Mouse (Mus musculus) ovary, postnatal 10 days (tissue): Measurements from ENCODE around the gene Pptc7.

Source experiments
- DNase-seq: peaks from one replicate; pipeline ENCODE4 v3.0.0; 2022; ENCODE audit warnings: low spot score

The Pptc7 gene

GRCm38 (mm10) chr5:122334682-122335081 lies 50.5 kb downstream of the Pptc7 start:
- no peak for DNase-seq

- DNase-seq: no peak
Measured at GRCm38 (mm10) chr5:122336554-122337294, 52.6 kb downstream of the Pptc7 start.

GRCm38 (mm10) chr5:122342874-122343273 lies 58.7 kb downstream of the Pptc7 start:
- DNase-seq: no peak

- DNase-seq: no peak
Measured at GRCm38 (mm10) chr5:122343768-122344167, 59.6 kb downstream of the Pptc7 start.

GRCm38 (mm10) chr5:122344260-122344659 lies 60.1 kb downstream of the Pptc7 start:
- peak; percentile 35 for DNase-seq

DNA sequence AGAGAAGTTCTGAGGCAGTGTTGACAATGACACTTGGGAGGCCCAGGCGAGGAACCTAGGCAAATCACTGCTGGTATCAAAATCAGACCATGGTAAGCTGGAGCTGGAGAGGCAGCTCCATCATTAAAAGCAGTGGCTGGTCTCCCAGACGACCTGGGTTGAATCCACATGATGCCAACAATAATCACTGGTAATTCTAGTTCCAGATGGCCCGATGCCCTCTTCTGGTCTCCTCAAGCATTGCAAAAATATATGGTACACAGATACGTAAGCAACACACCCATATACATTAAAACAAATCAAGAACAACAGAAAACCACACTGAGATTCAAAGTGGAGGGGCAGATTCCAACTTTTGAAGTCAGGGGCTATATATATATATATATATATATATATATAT lies 61.6 kb downstream of the Pptc7 start:
- DNase-seq: no peak

DNA sequence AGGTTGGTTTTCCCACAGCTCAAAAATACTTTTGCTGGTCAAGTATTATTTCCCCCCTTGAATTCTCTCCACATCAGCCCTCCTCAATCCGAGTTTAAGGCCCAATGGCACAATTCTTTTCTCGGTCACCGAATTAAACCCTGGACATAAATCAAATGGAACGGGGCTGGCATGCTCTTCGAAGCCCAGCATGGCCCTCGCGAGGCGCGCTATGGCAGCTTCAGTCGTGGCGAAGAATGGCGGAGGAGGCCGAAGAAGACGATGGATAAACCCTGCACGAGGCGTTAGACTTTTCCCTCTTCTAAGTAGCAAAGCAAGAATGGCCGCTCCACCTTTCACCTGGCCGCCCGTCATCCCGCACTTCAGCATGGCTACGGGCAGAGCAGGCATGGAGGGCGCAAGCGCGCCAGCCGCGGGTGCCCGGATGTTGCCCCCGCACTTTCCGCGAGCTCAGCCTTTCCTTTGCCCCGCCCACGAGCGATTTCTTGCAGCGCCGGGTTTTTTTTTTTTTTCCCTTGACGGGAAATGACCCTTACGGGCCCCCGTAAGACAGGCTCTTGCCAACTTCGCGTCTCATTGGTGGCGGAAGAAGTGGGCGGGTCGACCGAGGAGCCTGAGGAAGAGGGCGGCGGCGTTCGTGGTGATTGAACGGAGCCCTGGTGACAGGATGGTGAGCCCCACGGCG lies 69.8 kb downstream of the Pptc7 start, which contains the start of the genes Rad9b and Vps29:
Gene Rad9b, minus strand, starts transcription at position 427 of the 685 bp plus-strand sequence.
Gene Vps29, plus strand, starts transcription at position 563 of the 685 bp plus-strand sequence.
- peak; percentile 97 for DNase-seq

GRCm38 (mm10) chr5:122354492-122355067 lies 70.4 kb downstream of the Pptc7 start:
- no peak for DNase-seq

DNA sequence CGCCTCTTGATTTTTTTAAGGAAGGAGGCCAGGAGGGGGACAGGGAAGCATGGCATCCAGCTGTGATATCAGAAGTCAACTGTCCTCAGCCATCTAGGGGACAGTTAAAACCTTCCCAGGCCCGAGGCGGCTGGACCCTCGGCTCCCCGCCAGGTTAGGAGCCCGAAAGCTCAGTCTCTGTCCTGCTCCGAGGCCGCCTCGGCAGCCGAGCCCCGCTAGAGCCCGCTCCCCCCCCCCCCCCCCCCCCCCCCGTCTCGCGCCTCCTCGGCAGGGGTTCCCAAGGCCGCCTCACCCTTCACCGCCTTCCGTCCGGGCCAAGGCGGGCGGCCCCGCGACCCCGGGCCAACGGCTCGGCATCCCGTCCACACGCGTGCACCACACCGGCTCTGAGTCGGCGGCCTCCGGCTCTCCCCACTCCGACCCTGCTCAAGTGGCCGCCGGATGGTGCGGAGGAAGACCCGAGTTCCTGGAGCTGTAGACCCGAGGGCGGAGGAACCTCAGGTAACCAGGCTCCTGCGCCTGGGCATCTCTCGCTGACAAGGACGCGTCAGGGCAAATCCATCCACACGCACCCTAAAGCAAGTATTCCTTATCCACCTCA lies 87.5 kb downstream of the Pptc7 start, which contains the start of gene Gpn3:
Gene Gpn3, plus strand, starts transcription at position 286 of the 601 bp plus-strand sequence.
- DNase-seq: peak; percentile 16

- DNase-seq: peak; percentile 98
Measured at GRCm38 (mm10) chr5:122372192-122372769, 88.1 kb downstream of the Pptc7 start, which contains the start of gene Fam216a. Gene Fam216a, minus strand, starts transcription at chr5:122372364.

GRCm38 (mm10) chr5:122372878-122373277 lies 88.7 kb downstream of the Pptc7 start:
- DNase-seq: no peak
